Mouse (Mus musculus) lung, embryonic 15.5 days (tissue): ENCODE measurements around the gene Timp1. TPM values are rescaled to one million over a fixed set of nuclear protein-coding genes. Genes with fewer than 3 reads are reported as not detected.

Experiments
- ATAC-seq: fragments of 200-750 bp; cut with Nextera tagmentation; 2 replicates; pipeline ENCODE4 v1.8.0; 2017; ENCODE audit warnings: moderate number of reproducible peaks, borderline replicate concordance; ENCODE audit not compliant: low FRiP score, low TSS enrichment; ENCODE audit errors: extremely low read depth
- H3K27ac ChIP-seq: fragments of 300-500 bp; sonication (generic); 2 replicates; pipeline ENCODE4 v1.5.1; 2015; ENCODE audit warnings: moderate library complexity, mild to moderate bottlenecking, inconsistent platforms
- H3K27me3 ChIP-seq: fragments of 300-500 bp; sonication (generic); 2 replicates; pipeline ENCODE4 v1.6.1; 2015; ENCODE audit warnings: inconsistent platforms
- H3K36me3 ChIP-seq: fragments of 300-500 bp; sonication (generic); 2 replicates; pipeline ENCODE4 v1.6.1; 2015; ENCODE audit warnings: inconsistent platforms
- H3K4me1 ChIP-seq: fragments of 300-500 bp; sonication (generic); 2 replicates; pipeline ENCODE4 v1.6.1; 2015; ENCODE audit warnings: inconsistent platforms
- H3K4me2 ChIP-seq: fragments of 300-500 bp; sonication (generic); 2 replicates; pipeline ENCODE4 v1.6.1; 2015; ENCODE audit warnings: inconsistent platforms, mild to moderate bottlenecking, moderate library complexity
- H3K4me3 ChIP-seq: fragments of 300-500 bp; sonication (generic); 2 replicates; pipeline ENCODE4 v1.5.1; 2015; ENCODE audit warnings: mild to moderate bottlenecking, inconsistent platforms
- H3K9ac ChIP-seq: fragments of 300-500 bp; sonication (generic); 2 replicates; pipeline ENCODE4 v1.6.1; 2015; ENCODE audit warnings: inconsistent platforms
- H3K9me3 ChIP-seq: fragments of 300-500 bp; sonication (generic); 2 replicates; pipeline ENCODE4 v1.6.1; 2016; ENCODE audit warnings: inconsistent platforms
- WGBS: fragments of 180-500 bp; shearing (Covaris S2); methylation state at CpG from one replicate; pipeline ENCODE4 v1.1.7; 2015; 5-methylcytosine and 5-hydroxymethylcytosine counted together
- polyA plus RNA-seq: library from polyadenylated mRNA; unstranded; fragments of >200 nt; fragmentation: Nextera tagmentation; extraction: Ambion mirVana; gene quantifications from 2 replicates; pipeline ENCODE4 v1.2.1, GENCODE M21; 2015

The Timp1 gene
- polyA plus RNA-seq, 1 experiment from 2014 or later, result 27.0 TPM

GRCm38 (mm10) chrX:20869203-20869602 lies 763 bp upstream of the Timp1 start:
- H3K9me3 ChIP-seq, result no peaks in the 10 kb centered on the region
- 93% methylated on average over 1 of the region's 1 CpGs for WGBS
- no peak; the same call in 1 of the 2 replicates for ATAC-seq

GRCm38 (mm10) chrX:20872928-20873500 lies 3.0 kb downstream of the Timp1 start:
- H3K36me3 ChIP-seq, result no peaks in the 10 kb centered on the region
- no peak overlapping the region for H3K9ac ChIP-seq
- H3K4me3 ChIP-seq, result no peak overlapping the region
- no peak overlapping the region for H3K4me2 ChIP-seq
- no peaks in the 10 kb centered on the region for H3K9me3 ChIP-seq
- no peaks in the 10 kb centered on the region for H3K27me3 ChIP-seq
- no peaks in the 10 kb centered on the region for H3K4me1 ChIP-seq
- ATAC-seq, result no peak
- 36% methylated on average over 11 of the region's 11 CpGs for WGBS
- no peak overlapping the region for H3K27ac ChIP-seq

More at GRCm38 (mm10) chrX:20869203-20869602, 763 bp upstream of the Timp1 start:
- Histone ChIP-seq H3K27me3 (no peaks in the 10 kb centered on the region), H3K27ac (no peak overlapping the region), H3K4me3 (no peak overlapping the region), H3K36me3 (no peaks in the 10 kb centered on the region), H3K4me2 (no peak overlapping the region), H3K9ac (no peak overlapping the region), H3K4me1 (no peaks in the 10 kb centered on the region)

GRCm38 (mm10) chrX:20875241-20875640 lies 5.3 kb downstream of the Timp1 start:
- Histone ChIP-seq H3K4me1 (no peaks in the 10 kb centered on the region), H3K4me3 (no peak overlapping the region), H3K9ac (no peak overlapping the region), H3K27ac (no peak overlapping the region), H3K4me2 (no peak overlapping the region), H3K27me3 (no peaks in the 10 kb centered on the region), H3K36me3 (no peaks in the 10 kb centered on the region), H3K9me3 (no peaks in the 10 kb centered on the region)
- ATAC-seq, result no peak
- 67% methylated on average over 3 of the region's 3 CpGs for WGBS

GRCm38 (mm10) chrX:20910074-20910473 lies 40.1 kb downstream of the Timp1 start:
- Histone ChIP-seq H3K4me2 (no peak overlapping the region), H3K4me3 (no peak overlapping the region), H3K27me3 (no peaks in the 10 kb centered on the region), H3K9me3 (no peaks in the 10 kb centered on the region), H3K27ac (no peak overlapping the region), H3K9ac (no peak overlapping the region), H3K36me3 (no peaks in the 10 kb centered on the region), H3K4me1 (no peaks in the 10 kb centered on the region)
- WGBS, result 35% methylated on average over 3 of the region's 3 CpGs
- ATAC-seq, result no peak

- Histone ChIP-seq H3K4me2 (no peak overlapping the region), H3K27me3 (no peaks in the 10 kb centered on the region), H3K36me3 (no peaks in the 10 kb centered on the region), H3K4me3 (no peak overlapping the region), H3K9me3 (no peaks in the 10 kb centered on the region), H3K4me1 (no peaks in the 10 kb centered on the region), H3K27ac (no peak overlapping the region), H3K9ac (no peak overlapping the region)
- no peak for ATAC-seq
- WGBS, result 76% methylated on average over 6 of the region's 6 CpGs
Measured at GRCm38 (mm10) chrX:20913726-20914125, 43.8 kb downstream of the Timp1 start.

GRCm38 (mm10) chrX:20915075-20915474 lies 45.1 kb downstream of the Timp1 start:
- Histone ChIP-seq H3K9ac (no peak overlapping the region), H3K36me3 (no peaks in the 10 kb centered on the region), H3K9me3 (no peaks in the 10 kb centered on the region), H3K4me2 (no peak overlapping the region), H3K27ac (no peak overlapping the region), H3K4me3 (no peak overlapping the region), H3K4me1 (no peaks in the 10 kb centered on the region; the same call in 1 of the 2 replicates), H3K27me3 (no peaks in the 10 kb centered on the region; the same call in 1 of the 2 replicates)
- ATAC-seq, result no peak

- Histone ChIP-seq H3K4me3 (peak overlapping the region; percentile 37), H3K4me1 (no peaks in the 10 kb centered on the region; the same call in 1 of the 2 replicates), H3K4me2 (peak overlapping the region; percentile 79), H3K36me3 (no peaks in the 10 kb centered on the region), H3K27ac (no peak overlapping the region), H3K27me3 (no peaks in the 10 kb centered on the region; the same call in 1 of the 2 replicates), H3K9ac (no peak overlapping the region), H3K9me3 (no peaks in the 10 kb centered on the region)
- 22% methylated on average over 41 of the region's 49 CpGs for whole genome bisulfite sequencing
- peak; percentile 65 for ATAC-seq
Measured at GRCm38 (mm10) chrX:20920249-20920843, 50.4 kb downstream of the Timp1 start.

GRCm38 (mm10) chrX:20920844-20921364 lies 50.9 kb downstream of the Timp1 start, which contains the start of gene Syn1:
Syn1 (minus strand) TSS chrX:20921004.
- H3K36me3 ChIP-seq, result no peaks in the 10 kb centered on the region
- H3K9me3 ChIP-seq, result no peaks in the 10 kb centered on the region
- no peaks in the 10 kb centered on the region; the same call in 1 of the 2 replicates for H3K27me3 ChIP-seq
- ATAC-seq, result peak; percentile 95
- peak within 1 kb of the TSS; percentile 37 for H3K4me3 ChIP-seq
- no peak within 1 kb of the TSS for H3K27ac ChIP-seq
- H3K4me2 ChIP-seq, result peak within 1 kb of the TSS; percentile 79
- no peaks in the 10 kb centered on the region; the same call in 1 of the 2 replicates for H3K4me1 ChIP-seq
- H3K9ac ChIP-seq, result no peak within 1 kb of the TSS
- 13% methylated on average over 42 of the region's 44 CpGs for WGBS

- H3K4me3 ChIP-seq, result peak overlapping the region; percentile 37
- no peaks in the 10 kb centered on the region for H3K9me3 ChIP-seq
- ATAC-seq, result no peak
- no peaks in the 10 kb centered on the region; the same call in 1 of the 2 replicates for H3K4me1 ChIP-seq
- peak overlapping the region; percentile 79 for H3K4me2 ChIP-seq
- no peak overlapping the region for H3K27ac ChIP-seq
- no peaks in the 10 kb centered on the region; the same call in 1 of the 2 replicates for H3K27me3 ChIP-seq
- H3K36me3 ChIP-seq, result no peaks in the 10 kb centered on the region
- no peak overlapping the region for H3K9ac ChIP-seq
- 32% methylated on average over 5 of the region's 5 CpGs for WGBS
Measured at GRCm38 (mm10) chrX:20921366-20921765, 51.4 kb downstream of the Timp1 start.

- Histone ChIP-seq H3K27ac (no peak overlapping the region), H3K4me1 (no peaks in the 10 kb centered on the region; the same call in 1 of the 2 replicates), H3K36me3 (no peaks in the 10 kb centered on the region), H3K4me2 (no peak overlapping the region), H3K4me3 (no peak overlapping the region), H3K27me3 (no peaks in the 10 kb centered on the region; the same call in 1 of the 2 replicates), H3K9ac (no peak overlapping the region), H3K9me3 (no peaks in the 10 kb centered on the region)
- no peak for ATAC-seq
- WGBS, result 63% methylated on average over 1 of the region's 1 CpGs
Measured at GRCm38 (mm10) chrX:20923506-20923905, 53.5 kb downstream of the Timp1 start.
